Mouse (Mus musculus): ENCODE measurements around the gene Psmd13. TPM values are rescaled to one million over a fixed set of nuclear protein-coding genes. Genes with fewer than 3 reads are reported as not detected.

The Psmd13 gene
- polyA plus RNA-seq, 1 experiment from 2014 or later, result 112 TPM

DNA sequence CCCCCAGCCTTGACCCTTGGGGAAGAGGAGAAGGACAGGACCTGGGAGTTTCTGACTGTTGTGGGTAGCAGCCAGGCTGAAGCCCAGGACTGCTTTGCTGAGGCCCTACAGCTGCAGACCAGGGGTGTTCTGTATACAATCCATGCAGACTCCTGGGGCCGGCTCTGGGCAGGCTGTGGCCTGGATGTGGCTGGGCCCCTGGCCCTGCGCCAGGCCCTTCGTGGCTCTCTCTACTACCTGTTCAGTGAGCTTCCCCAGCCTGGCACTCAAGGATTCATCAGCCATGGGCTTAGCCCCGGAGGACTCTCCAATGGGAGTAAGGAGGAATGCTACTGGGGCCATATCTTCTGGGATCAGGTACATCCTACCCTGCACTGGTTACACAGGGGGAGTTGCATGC is 61.6 kb downstream of the Psmd13 start:
- H3K36me3 ChIP-seq (replicated peaks; ENCODE audit: insufficient read depth, low read length), result peaks cover 21% of the 10 kb centered on the region; the same call in 1 of the 2 replicates
- H3K4me1 ChIP-seq (ENCODE audit: insufficient read depth), result peaks cover 25% of the 10 kb centered on the region
- 76% methylated on average over 4 of the region's 4 CpGs for WGBS (ENCODE audit: insufficient replicate concordance)
- DNase-seq (no peak), ATAC-seq (no peak)
- H3K4me3 ChIP-seq (ENCODE audit: low read depth, low read length), result no peak overlapping the region
- H3K27ac ChIP-seq (ENCODE audit: low read depth), result peak overlapping the region; percentile 97
- H3K4me2 ChIP-seq (ENCODE audit: low read depth, low read length), result no peak overlapping the region
- H3K9me3 ChIP-seq (ENCODE audit: low read length), result no peaks in the 10 kb centered on the region
- no peak for TF ChIP-seq CTCF (IDR thresholded peaks at IDR 0.05; ENCODE audit: low read depth)
- TF ChIP-seq EP300 (IDR thresholded peaks at IDR 0.05; ENCODE audit: low read depth), result no peak
- H3K9ac ChIP-seq (replicated peaks), result peak overlapping the region; percentile 75
- H3K27me3 ChIP-seq (ENCODE audit: insufficient read depth, low read length), result no peaks in the 10 kb centered on the region

DNA sequence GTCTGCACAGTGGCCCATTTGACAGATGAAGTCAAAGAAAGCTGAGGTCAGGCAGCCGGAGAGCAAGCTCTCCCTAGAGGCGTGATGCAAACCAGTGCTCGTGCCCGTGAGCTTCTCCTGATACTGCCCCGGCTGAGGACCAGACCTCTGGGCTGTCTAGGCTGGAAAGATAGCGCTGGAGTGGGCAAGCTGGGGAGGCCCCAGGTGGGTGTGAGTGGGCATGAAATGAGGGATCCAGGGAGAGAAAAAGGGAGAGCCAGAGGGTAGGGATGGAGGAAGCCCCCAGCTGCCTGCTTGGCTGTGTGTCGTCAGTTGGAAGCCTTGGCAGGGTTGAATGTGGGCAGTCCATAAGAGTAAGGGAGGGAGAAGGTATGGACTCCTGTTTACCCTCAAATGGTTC is 62.5 kb downstream of the Psmd13 start:
- no peak overlapping the region for H3K4me3 ChIP-seq (ENCODE audit: low read depth, low read length)
- DNase-seq (no peak), ATAC-seq (no peak)
- peaks cover 25% of the 10 kb centered on the region for H3K4me1 ChIP-seq (ENCODE audit: insufficient read depth)
- H3K36me3 ChIP-seq (replicated peaks; ENCODE audit: insufficient read depth, low read length), result peaks cover 29% of the 10 kb centered on the region
- TF ChIP-seq CTCF (IDR thresholded peaks at IDR 0.05; ENCODE audit: low read depth) (no peak), EP300 (IDR thresholded peaks at IDR 0.05; ENCODE audit: low read depth) (no peak)
- 79% methylated on average over 7 of the region's 7 CpGs for WGBS (ENCODE audit: insufficient replicate concordance)
- H3K27me3 ChIP-seq (ENCODE audit: insufficient read depth, low read length), result no peaks in the 10 kb centered on the region
- H3K27ac ChIP-seq (ENCODE audit: low read depth), result no peak overlapping the region
- no peaks in the 10 kb centered on the region for H3K9me3 ChIP-seq (ENCODE audit: low read length)
- H3K9ac ChIP-seq (replicated peaks), result no peak overlapping the region
- H3K4me2 ChIP-seq (ENCODE audit: low read depth, low read length), result no peak overlapping the region

DNA sequence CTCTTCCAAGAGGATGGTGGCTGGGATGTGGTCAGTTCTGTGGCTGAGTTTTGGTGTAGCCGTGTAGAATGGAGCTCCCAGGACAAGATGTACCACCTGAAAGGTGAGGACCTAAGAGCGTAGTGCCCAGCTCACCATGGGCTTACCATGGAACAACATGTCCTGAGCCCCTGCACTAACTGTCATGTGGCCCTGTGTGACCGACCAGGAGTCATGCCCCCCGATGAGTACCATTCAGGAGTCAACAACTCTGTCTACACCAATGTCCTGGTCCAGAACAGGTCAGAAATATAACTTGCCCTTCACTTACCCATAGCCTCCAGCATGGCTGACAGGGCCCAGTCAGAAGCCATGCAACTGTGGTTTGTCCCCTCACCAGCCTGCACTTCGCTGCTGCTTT is 63.5 kb downstream of the Psmd13 start:
- peaks cover 25% of the 10 kb centered on the region for H3K4me1 ChIP-seq (ENCODE audit: insufficient read depth)

DNA sequence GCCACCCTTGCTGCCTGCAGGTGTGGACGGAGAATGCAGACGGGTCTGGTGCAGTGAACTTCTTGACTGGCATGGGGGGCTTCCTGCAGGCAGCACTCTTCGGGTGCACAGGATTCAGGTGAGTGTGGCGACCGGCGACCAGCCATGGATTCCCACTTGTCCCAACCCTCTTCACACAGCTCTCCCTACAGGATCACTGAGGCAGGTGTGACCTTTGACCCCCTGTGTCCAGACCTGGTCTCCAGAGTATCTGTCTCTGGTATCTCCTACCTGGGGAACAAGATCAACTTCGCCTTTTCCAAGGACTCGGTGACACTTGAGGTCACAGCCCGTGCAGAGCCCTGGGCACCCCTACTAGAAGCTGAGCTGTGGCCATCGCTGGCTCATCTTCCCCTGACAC is 64.5 kb downstream of the Psmd13 start:
- Histone ChIP-seq H3K9me3 (ENCODE audit: low read length) (no peaks in the 10 kb centered on the region), H3K9ac (replicated peaks) (no peak overlapping the region), H3K27me3 (ENCODE audit: insufficient read depth, low read length) (no peaks in the 10 kb centered on the region), H3K27ac (ENCODE audit: low read depth) (peak overlapping the region; percentile 46; the same call in 1 of the 2 replicates), H3K4me3 (ENCODE audit: low read depth, low read length) (no peak overlapping the region), H3K36me3 (replicated peaks; ENCODE audit: insufficient read depth, low read length) (peaks cover 38% of the 10 kb centered on the region), H3K4me2 (ENCODE audit: low read depth, low read length) (no peak overlapping the region), H3K4me1 (ENCODE audit: insufficient read depth) (peaks cover 26% of the 10 kb centered on the region)
- WGBS (ENCODE audit: insufficient replicate concordance), result 75% methylated on average over 10 of the region's 10 CpGs
- no peak for DNase-seq
- ATAC-seq, result no peak
- TF ChIP-seq CTCF (IDR thresholded peaks at IDR 0.05; ENCODE audit: low read depth), result no peak
- no peak for TF ChIP-seq EP300 (IDR thresholded peaks at IDR 0.05; ENCODE audit: low read depth)

More for the DNA sequence above, 63.5 kb downstream of the Psmd13 start:
- H3K4me3 ChIP-seq (ENCODE audit: low read depth, low read length), result no peak overlapping the region
- TF ChIP-seq CTCF (IDR thresholded peaks at IDR 0.05; ENCODE audit: low read depth) (no peak), EP300 (IDR thresholded peaks at IDR 0.05; ENCODE audit: low read depth) (no peak)
- H3K9ac ChIP-seq (replicated peaks), result no peak overlapping the region
- no peak for ATAC-seq
- no peaks in the 10 kb centered on the region for H3K9me3 ChIP-seq (ENCODE audit: low read length)
- H3K36me3 ChIP-seq (replicated peaks; ENCODE audit: insufficient read depth, low read length), result peaks cover 37% of the 10 kb centered on the region
- 81% methylated on average over 5 of the region's 5 CpGs for WGBS (ENCODE audit: insufficient replicate concordance)
- H3K27ac ChIP-seq (ENCODE audit: low read depth), result no peak overlapping the region
- no peak overlapping the region for H3K4me2 ChIP-seq (ENCODE audit: low read depth, low read length)
- DNase-seq, result no peak
- no peaks in the 10 kb centered on the region for H3K27me3 ChIP-seq (ENCODE audit: insufficient read depth, low read length)

DNA sequence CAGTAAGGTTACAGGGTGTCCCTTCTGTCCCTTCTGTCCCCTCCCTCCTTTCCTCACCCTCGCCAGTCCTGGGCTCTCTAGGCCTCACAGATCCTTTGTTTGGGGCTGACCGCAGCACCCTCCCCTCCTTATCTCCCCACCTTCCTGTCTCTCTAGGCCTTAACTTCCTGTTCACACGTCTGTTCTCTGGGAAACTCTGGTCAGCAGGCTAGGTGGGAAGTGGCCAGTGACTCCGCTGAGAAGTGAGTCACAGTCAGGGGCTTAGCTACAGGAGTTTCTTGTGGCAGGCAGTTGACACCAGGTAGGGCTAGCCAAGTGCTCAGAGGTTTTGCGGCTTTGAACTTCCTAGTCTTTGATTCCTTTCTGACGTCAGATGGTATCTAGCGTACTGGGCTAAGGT is 65.2 kb downstream of the Psmd13 start:
- peak; percentile 34 for ATAC-seq
- H3K9ac ChIP-seq (replicated peaks), result no peak overlapping the region
- no peaks in the 10 kb centered on the region for H3K27me3 ChIP-seq (ENCODE audit: insufficient read depth, low read length)
- 27% methylated on average over 7 of the region's 7 CpGs for WGBS (ENCODE audit: insufficient replicate concordance)
- H3K4me2 ChIP-seq (ENCODE audit: low read depth, low read length), result no peak overlapping the region
- peaks cover 42% of the 10 kb centered on the region for H3K36me3 ChIP-seq (replicated peaks; ENCODE audit: insufficient read depth, low read length)
- no peak overlapping the region for H3K4me3 ChIP-seq (ENCODE audit: low read depth, low read length)
- TF ChIP-seq EP300 (IDR thresholded peaks at IDR 0.05; ENCODE audit: low read depth) (peak; percentile 48; the same call in 1 of the 2 replicates), CTCF (IDR thresholded peaks at IDR 0.05; ENCODE audit: low read depth) (no peak)
- no peaks in the 10 kb centered on the region for H3K9me3 ChIP-seq (ENCODE audit: low read length)
- peak overlapping the region; percentile 75 for H3K27ac ChIP-seq (ENCODE audit: low read depth)
- H3K4me1 ChIP-seq (ENCODE audit: insufficient read depth), result peaks cover 26% of the 10 kb centered on the region
- no peak for DNase-seq

DNA sequence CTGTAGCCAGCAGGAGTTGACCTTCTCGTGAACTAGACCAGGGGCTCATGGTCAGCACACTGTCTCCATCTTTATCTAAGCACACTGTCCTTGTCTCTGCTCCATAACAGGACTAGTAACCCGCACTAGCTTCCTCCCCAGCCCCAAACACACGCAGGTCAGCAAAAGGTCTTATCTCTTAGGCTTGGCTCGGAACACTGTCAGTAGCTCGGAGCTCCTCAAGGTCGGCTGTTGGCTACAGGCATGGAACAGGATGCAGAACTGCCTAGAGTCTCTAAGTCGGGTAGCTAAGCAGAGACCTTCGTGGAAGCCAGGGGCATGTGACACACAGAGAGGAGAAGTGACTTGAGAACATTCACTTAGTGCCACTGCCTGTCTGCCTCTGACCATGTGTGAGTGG is 66.4 kb downstream of the Psmd13 start:
- ATAC-seq (peak; percentile 41), DNase-seq (no peak)
- peaks cover 22% of the 10 kb centered on the region for H3K4me1 ChIP-seq (ENCODE audit: insufficient read depth)
- no peak overlapping the region for H3K9ac ChIP-seq (replicated peaks)
- no peak overlapping the region for H3K4me3 ChIP-seq (ENCODE audit: low read depth, low read length)
- peak overlapping the region; percentile 75; the same call in 1 of the 2 replicates for H3K27ac ChIP-seq (ENCODE audit: low read depth)
- TF ChIP-seq CTCF (IDR thresholded peaks at IDR 0.05; ENCODE audit: low read depth) (no peak), EP300 (IDR thresholded peaks at IDR 0.05; ENCODE audit: low read depth) (peak; percentile 42; the same call in 1 of the 2 replicates)
- WGBS (ENCODE audit: insufficient replicate concordance), result 44% methylated on average over 8 of the region's 8 CpGs
- H3K36me3 ChIP-seq (replicated peaks; ENCODE audit: insufficient read depth, low read length), result peaks cover 42% of the 10 kb centered on the region
- H3K4me2 ChIP-seq (ENCODE audit: low read depth, low read length), result no peak overlapping the region
- no peaks in the 10 kb centered on the region for H3K9me3 ChIP-seq (ENCODE audit: low read length)
- no peaks in the 10 kb centered on the region for H3K27me3 ChIP-seq (ENCODE audit: insufficient read depth, low read length)

Other genes with a start within 250 kb of the Psmd13 start
- gene Olfr53, start 235.5 kb upstream of the Psmd13 start, polyA plus RNA-seq (2015; fragmentation: Nextera tagmentation; extraction: Ambion mirVana), result not detected in 2 replicates
- not detected in 2 replicates for gene Olfr539, start 222.0 kb upstream of the Psmd13 start, polyA plus RNA-seq (2015; fragmentation: Nextera tagmentation; extraction: Ambion mirVana)
- gene Olfr45, start 200.0 kb upstream of the Psmd13 start, polyA plus RNA-seq (2015; fragmentation: Nextera tagmentation; extraction: Ambion mirVana), result not detected in 2 replicates
- gene Olfr541, start 184.7 kb upstream of the Psmd13 start, polyA plus RNA-seq (2015; fragmentation: Nextera tagmentation; extraction: Ambion mirVana), result not detected in 2 replicates
- 556 and 629 TPM in 2 replicates for gene Cyp2e1, start 118.2 kb upstream of the Psmd13 start, polyA plus RNA-seq (2015; fragmentation: Nextera tagmentation; extraction: Ambion mirVana)
- gene Syce1, start 94.1 kb upstream of the Psmd13 start, polyA plus RNA-seq (2015; fragmentation: Nextera tagmentation; extraction: Ambion mirVana), result not detected in 2 replicates
- 0.14 and 0.21 TPM in 2 replicates for gene Zfp941, start 59.8 kb upstream of the Psmd13 start, polyA plus RNA-seq (2015; fragmentation: Nextera tagmentation; extraction: Ambion mirVana)
- gene Urah, start 47.0 kb upstream of the Psmd13 start, polyA plus RNA-seq (2015; fragmentation: Nextera tagmentation; extraction: Ambion mirVana), result 316 TPM in 2 replicates
- not detected in 2 replicates for gene Scgb1c1, start 36.4 kb upstream of the Psmd13 start, polyA plus RNA-seq (2015; fragmentation: Nextera tagmentation; extraction: Ambion mirVana)
- not detected in 2 replicates for gene Odf3, start 34.2 kb upstream of the Psmd13 start, polyA plus RNA-seq (2015; fragmentation: Nextera tagmentation; extraction: Ambion mirVana)
- not detected in 2 replicates for gene Gm45785, start 25.6 kb upstream of the Psmd13 start, polyA plus RNA-seq (2015; fragmentation: Nextera tagmentation; extraction: Ambion mirVana)
- 15.9 and 17.1 TPM in 2 replicates for gene Ric8a, start 25.0 kb upstream of the Psmd13 start, polyA plus RNA-seq (2015; fragmentation: Nextera tagmentation; extraction: Ambion mirVana)
- 30.7 and 35.9 TPM in 2 replicates for gene Bet1l, start 24.4 kb upstream of the Psmd13 start, polyA plus RNA-seq (2015; fragmentation: Nextera tagmentation; extraction: Ambion mirVana)
- gene Sirt3, start 341 bp downstream of the Psmd13 start, polyA plus RNA-seq (2015; fragmentation: Nextera tagmentation; extraction: Ambion mirVana), result 66.2 and 66.9 TPM in 2 replicates
- 1.2 and 12.7 TPM in 2 replicates for gene Cox8b, start 18.5 kb downstream of the Psmd13 start, polyA plus RNA-seq (2015; fragmentation: Nextera tagmentation; extraction: Ambion mirVana)
- gene Nlrp6, start 38.9 kb downstream of the Psmd13 start, polyA plus RNA-seq (2015; fragmentation: Nextera tagmentation; extraction: Ambion mirVana), result 16.7 and 18.8 TPM in 2 replicates
- 5.5 and 6.3 TPM in 2 replicates for gene Pgghg, start 59.4 kb downstream of the Psmd13 start, polyA plus RNA-seq (2015; fragmentation: Nextera tagmentation; extraction: Ambion mirVana)
- 0.41 and 0.48 TPM in 2 replicates for gene Ifitm5, start 68.3 kb downstream of the Psmd13 start, polyA plus RNA-seq (2015; fragmentation: Nextera tagmentation; extraction: Ambion mirVana)
- 0.59 TPM in 1 of 2 replicates, not detected in the other for gene Gm45717, start 74.0 kb downstream of the Psmd13 start, polyA plus RNA-seq (2015; fragmentation: Nextera tagmentation; extraction: Ambion mirVana)
- gene Ifitm2, start 74.0 kb downstream of the Psmd13 start, polyA plus RNA-seq (2015; fragmentation: Nextera tagmentation; extraction: Ambion mirVana), result 798 and 816 TPM in 2 replicates
- gene Ifitm1, start 85.3 kb downstream of the Psmd13 start, polyA plus RNA-seq (2015; fragmentation: Nextera tagmentation; extraction: Ambion mirVana), result 33.4 and 38.6 TPM in 2 replicates
- gene Ifitm3, start 128.8 kb downstream of the Psmd13 start, polyA plus RNA-seq (2015; fragmentation: Nextera tagmentation; extraction: Ambion mirVana), result 295 and 298 TPM in 2 replicates
- gene Ifitm6, start 136.0 kb downstream of the Psmd13 start, polyA plus RNA-seq (2015; fragmentation: Nextera tagmentation; extraction: Ambion mirVana), result 53.6 and 54.4 TPM in 2 replicates
- gene Gm17387, start 147.2 kb downstream of the Psmd13 start, polyA plus RNA-seq (2015; fragmentation: Nextera tagmentation; extraction: Ambion mirVana), result not detected in 2 replicates
- 0.15 and 0.34 TPM in 2 replicates for gene B4galnt4, start 179.1 kb downstream of the Psmd13 start, polyA plus RNA-seq (2015; fragmentation: Nextera tagmentation; extraction: Ambion mirVana)
- gene Pkp3, start 196.2 kb downstream of the Psmd13 start, polyA plus RNA-seq (2015; fragmentation: Nextera tagmentation; extraction: Ambion mirVana), result 1.4 and 1.5 TPM in 2 replicates
- gene Sigirr, start 218.6 kb downstream of the Psmd13 start, polyA plus RNA-seq (2015; fragmentation: Nextera tagmentation; extraction: Ambion mirVana), result 18.0 and 20.1 TPM in 2 replicates
- gene Ano9, start 235.8 kb downstream of the Psmd13 start, polyA plus RNA-seq (2015; fragmentation: Nextera tagmentation; extraction: Ambion mirVana), result 1.4 and 1.8 TPM in 2 replicates
- gene Ptdss2, start 240.4 kb downstream of the Psmd13 start, polyA plus RNA-seq (2015; fragmentation: Nextera tagmentation; extraction: Ambion mirVana), result 57.9 and 71.0 TPM in 2 replicates

Data from liver, postnatal 0 days (tissue).